Mouse (Mus musculus): ENCODE results near the gene Mpig6b. TPM values are rescaled to one million over a fixed set of nuclear protein-coding genes. Genes with fewer than 3 reads are reported as not detected.

Mpig6b gene
- polyA plus RNA-seq (2014; fragmentation: Nextera tagmentation; extraction: Ambion mirVana) = 1.4 and 1.8 TPM in 2 replicates

DNA sequence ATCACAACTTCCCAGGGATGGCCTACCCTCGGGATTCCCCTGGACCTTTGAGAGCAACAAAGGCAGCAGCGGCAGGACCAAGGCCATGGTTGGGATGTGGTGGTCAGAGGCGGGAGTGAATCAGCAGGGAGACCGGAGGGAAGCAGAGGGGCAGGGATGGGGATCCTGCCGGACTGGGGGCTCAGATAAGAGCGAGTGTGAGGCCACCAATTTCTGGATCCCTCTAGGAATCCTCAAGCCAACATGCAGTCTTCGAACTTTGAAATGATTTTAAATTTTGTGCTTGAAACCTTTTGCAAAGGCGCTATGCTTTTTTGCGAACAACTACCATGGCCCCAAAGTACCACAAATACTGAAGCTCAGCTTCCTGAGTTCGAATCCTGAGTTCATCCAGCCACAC lies at the start of gene Mpig6b:
Gene Mpig6b, minus strand, starts transcription at position 101 of the 400 bp plus-strand sequence.
- Histone ChIP-seq H3K9ac (ENCODE audit: low read depth, low read length) (peak within 1 kb of the TSS; percentile 52; the same call in 1 of the 2 replicates), H3K36me3 (ENCODE audit: control insufficient read depth, insufficient read depth, low read length) (peaks cover 9% of the 10 kb centered on the region), H3K9me3 (replicated peaks; ENCODE audit: control insufficient read depth, low read length) (no peaks in the 10 kb centered on the region), H3K27ac (ENCODE audit: low read depth, low read length) (no peak within 1 kb of the TSS), H3K4me2 (peak within 1 kb of the TSS; percentile 66), H3K27me3 (ENCODE audit: control insufficient read depth, insufficient read depth, low read length) (peaks cover 50% of the 10 kb centered on the region), H3K4me1 (ENCODE audit: control insufficient read depth, insufficient read depth, low read length) (peaks cover 14% of the 10 kb centered on the region), H3K4me3 (ENCODE audit: low read depth, low read length) (peak within 1 kb of the TSS; percentile 38)
- ATAC-seq (replicated peaks; ENCODE audit: insufficient number of reproducible peaks, low FRiP score, low TSS enrichment) = no peak
- 36% methylated on average over 10 of the region's 10 CpGs for WGBS (ENCODE audit: insufficient replicate concordance)

DNA sequence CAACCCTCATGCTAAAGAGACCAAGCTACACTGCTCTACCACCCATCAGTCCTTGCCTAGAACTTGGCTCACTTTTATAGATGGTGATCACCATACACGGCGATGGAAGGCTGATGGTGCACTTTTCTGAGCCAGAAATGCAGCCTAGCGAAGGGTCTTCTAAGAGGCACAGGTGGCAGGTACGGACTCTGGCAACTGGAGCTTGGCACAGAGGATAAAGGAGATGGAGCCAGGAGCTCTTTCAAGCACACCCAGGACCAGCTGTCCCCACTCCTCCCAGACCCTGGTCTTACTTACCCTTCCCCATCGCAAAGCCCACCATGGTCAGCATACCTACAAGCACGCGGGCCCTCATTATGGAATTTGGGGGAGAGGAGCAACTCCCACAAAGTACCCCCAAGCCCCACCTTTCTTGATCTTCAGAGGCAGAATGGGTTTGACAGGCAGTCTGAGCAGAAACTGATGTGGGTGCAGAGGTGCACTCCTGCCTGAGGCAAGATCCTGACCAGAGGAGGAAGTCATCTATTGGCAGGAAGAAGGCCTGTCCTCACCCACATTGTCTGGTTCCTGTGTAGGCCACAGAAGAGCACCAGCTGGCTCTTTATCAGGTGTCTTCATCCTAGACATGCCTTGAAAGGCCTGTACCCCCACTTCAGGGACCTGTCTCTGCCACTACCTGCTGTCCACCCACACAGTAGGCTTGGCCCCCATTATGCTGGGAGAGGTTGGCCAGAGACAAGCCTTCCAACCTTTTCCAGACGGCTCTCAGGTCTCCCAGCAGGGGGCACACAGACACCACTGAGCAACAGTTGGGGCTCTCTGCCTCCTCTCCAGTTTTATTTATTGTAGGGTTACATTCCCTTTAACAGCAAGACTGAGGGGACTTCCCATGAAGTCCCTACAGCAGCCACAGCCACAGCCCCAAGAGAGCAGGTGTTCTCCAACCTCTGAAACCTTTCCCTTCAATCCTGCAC lies 49.3 kb upstream of the Mpig6b start, which contains the start of gene Ly6g5b:
Gene Ly6g5b, minus strand, starts transcription at position 383 of the 974 bp plus-strand sequence.
- Histone ChIP-seq H3K4me3 (ENCODE audit: low read depth, low read length) (no peak within 1 kb of the TSS), H3K27me3 (ENCODE audit: control insufficient read depth, insufficient read depth, low read length) (no peaks in the 10 kb centered on the region), H3K36me3 (ENCODE audit: control insufficient read depth, insufficient read depth, low read length) (peaks cover 18% of the 10 kb centered on the region), H3K4me2 (no peak within 1 kb of the TSS), H3K4me1 (ENCODE audit: control insufficient read depth, insufficient read depth, low read length) (peaks cover 8% of the 10 kb centered on the region; the same call in 1 of the 2 replicates), H3K9me3 (replicated peaks; ENCODE audit: control insufficient read depth, low read length) (no peaks in the 10 kb centered on the region), H3K9ac (ENCODE audit: low read depth, low read length) (no peak within 1 kb of the TSS), H3K27ac (ENCODE audit: low read depth, low read length) (no peak within 1 kb of the TSS)
- WGBS (ENCODE audit: insufficient replicate concordance) = 81% methylated on average over 8 of the region's 8 CpGs
- no peak for ATAC-seq (replicated peaks; ENCODE audit: insufficient number of reproducible peaks, low FRiP score, low TSS enrichment)

DNA sequence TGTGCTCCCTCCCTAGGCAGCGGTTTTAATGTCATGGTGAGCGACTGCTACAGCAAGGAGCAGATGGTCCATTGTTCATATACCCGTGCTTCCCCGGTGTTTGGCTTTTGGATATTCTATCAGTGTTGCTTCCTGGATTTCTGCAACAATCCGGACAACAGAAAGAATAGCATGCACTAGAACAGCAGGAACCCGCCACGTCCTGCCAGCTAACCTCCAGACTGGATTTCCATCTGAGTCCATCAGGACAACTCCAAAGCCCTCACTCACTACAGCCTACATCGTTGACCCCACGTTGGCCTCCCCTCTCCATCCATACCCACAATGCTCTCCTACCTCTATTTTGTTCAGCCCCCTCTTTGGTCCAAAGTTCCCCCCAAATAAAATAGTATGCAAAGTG lies 45.8 kb upstream of the Mpig6b start:
- 0 out of 2 replicates have a peak, but pooled peaks cover 6% of the 10 kb centered on the region for H3K36me3 ChIP-seq (ENCODE audit: control insufficient read depth, insufficient read depth, low read length)
- 55% methylated on average over 9 of the region's 9 CpGs for WGBS (ENCODE audit: insufficient replicate concordance)
- no peaks in the 10 kb centered on the region for H3K27me3 ChIP-seq (ENCODE audit: control insufficient read depth, insufficient read depth, low read length)
- peak overlapping the region; percentile 41; the same call in 1 of the 2 replicates for H3K27ac ChIP-seq (ENCODE audit: low read depth, low read length)
- H3K9ac ChIP-seq (ENCODE audit: low read depth, low read length) = no peak overlapping the region
- peak overlapping the region; percentile 19 for H3K4me2 ChIP-seq
- H3K4me3 ChIP-seq (ENCODE audit: low read depth, low read length) = no peak overlapping the region
- ATAC-seq (replicated peaks; ENCODE audit: insufficient number of reproducible peaks, low FRiP score, low TSS enrichment) = no peak
- no peaks in the 10 kb centered on the region for H3K9me3 ChIP-seq (replicated peaks; ENCODE audit: control insufficient read depth, low read length)
- 0 out of 2 replicates have a peak, but pooled peaks cover 3% of the 10 kb centered on the region for H3K4me1 ChIP-seq (ENCODE audit: control insufficient read depth, insufficient read depth, low read length)

DNA sequence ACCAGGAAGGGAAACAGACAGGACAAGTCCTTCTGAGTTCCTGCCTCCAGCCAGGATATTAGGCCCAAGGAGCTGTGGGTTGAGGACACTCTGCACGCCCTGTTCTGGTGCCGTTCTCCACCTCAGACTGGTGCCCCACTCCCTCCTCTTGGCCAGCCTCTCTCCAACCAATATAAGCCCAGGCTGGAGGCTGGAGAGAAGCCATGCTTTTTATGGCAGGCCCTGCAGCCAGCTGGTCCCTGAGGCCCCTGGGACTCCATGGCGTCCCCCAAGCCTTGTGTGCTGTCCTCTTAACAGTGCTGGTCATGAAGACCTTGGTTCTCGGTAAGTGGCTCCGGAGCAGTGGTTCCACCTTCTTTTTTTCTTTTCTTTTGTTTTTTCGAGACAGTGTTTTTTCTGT lies 42.1 kb upstream of the Mpig6b start, which contains the start of gene Ly6g5c:
Gene Ly6g5c, plus strand, starts transcription at position 183 of the 400 bp plus-strand sequence.
- Histone ChIP-seq H3K27ac (ENCODE audit: low read depth, low read length) (no peak within 1 kb of the TSS), H3K36me3 (ENCODE audit: control insufficient read depth, insufficient read depth, low read length) (no peaks in the 10 kb centered on the region), H3K4me2 (no peak within 1 kb of the TSS), H3K4me1 (ENCODE audit: control insufficient read depth, insufficient read depth, low read length) (peaks cover 5% of the 10 kb centered on the region; the same call in 1 of the 2 replicates), H3K9me3 (replicated peaks; ENCODE audit: control insufficient read depth, low read length) (no peaks in the 10 kb centered on the region), H3K27me3 (ENCODE audit: control insufficient read depth, insufficient read depth, low read length) (no peaks in the 10 kb centered on the region), H3K4me3 (ENCODE audit: low read depth, low read length) (no peak within 1 kb of the TSS), H3K9ac (ENCODE audit: low read depth, low read length) (no peak within 1 kb of the TSS)
- no peak for ATAC-seq (replicated peaks; ENCODE audit: insufficient number of reproducible peaks, low FRiP score, low TSS enrichment)
- WGBS (ENCODE audit: insufficient replicate concordance) = 77% methylated on average over 6 of the region's 6 CpGs

DNA sequence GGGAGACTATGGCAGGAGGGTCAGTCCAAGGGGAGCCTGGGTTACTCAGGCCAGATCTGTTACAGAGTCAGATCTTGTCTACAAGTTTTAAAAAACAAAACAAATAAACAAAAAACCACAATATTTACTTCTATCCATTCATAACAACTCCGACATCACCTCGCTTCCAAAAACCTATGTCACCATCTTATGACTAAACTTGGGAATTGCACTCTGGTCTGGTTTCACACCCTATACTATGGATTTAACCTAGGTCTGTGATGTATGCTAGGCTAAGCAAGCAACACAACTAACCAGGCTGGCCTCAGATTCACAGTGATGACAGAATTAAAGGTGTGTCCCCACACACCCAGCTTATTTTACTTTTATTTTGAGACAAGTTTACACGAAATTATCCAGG lies 40.5 kb upstream of the Mpig6b start:
- Histone ChIP-seq H3K4me1 (ENCODE audit: control insufficient read depth, insufficient read depth, low read length) (peaks cover 13% of the 10 kb centered on the region), H3K27ac (ENCODE audit: low read depth, low read length) (no peak overlapping the region), H3K27me3 (ENCODE audit: control insufficient read depth, insufficient read depth, low read length) (no peaks in the 10 kb centered on the region), H3K36me3 (ENCODE audit: control insufficient read depth, insufficient read depth, low read length) (peaks cover 6% of the 10 kb centered on the region; the same call in 1 of the 2 replicates), H3K9ac (ENCODE audit: low read depth, low read length) (no peak overlapping the region), H3K9me3 (replicated peaks; ENCODE audit: control insufficient read depth, low read length) (no peaks in the 10 kb centered on the region), H3K4me3 (ENCODE audit: low read depth, low read length) (no peak overlapping the region), H3K4me2 (no peak overlapping the region)
- WGBS (ENCODE audit: insufficient replicate concordance) = 68% methylated on average over 3 of the region's 3 CpGs
- no peak for ATAC-seq (replicated peaks; ENCODE audit: insufficient number of reproducible peaks, low FRiP score, low TSS enrichment)

DNA sequence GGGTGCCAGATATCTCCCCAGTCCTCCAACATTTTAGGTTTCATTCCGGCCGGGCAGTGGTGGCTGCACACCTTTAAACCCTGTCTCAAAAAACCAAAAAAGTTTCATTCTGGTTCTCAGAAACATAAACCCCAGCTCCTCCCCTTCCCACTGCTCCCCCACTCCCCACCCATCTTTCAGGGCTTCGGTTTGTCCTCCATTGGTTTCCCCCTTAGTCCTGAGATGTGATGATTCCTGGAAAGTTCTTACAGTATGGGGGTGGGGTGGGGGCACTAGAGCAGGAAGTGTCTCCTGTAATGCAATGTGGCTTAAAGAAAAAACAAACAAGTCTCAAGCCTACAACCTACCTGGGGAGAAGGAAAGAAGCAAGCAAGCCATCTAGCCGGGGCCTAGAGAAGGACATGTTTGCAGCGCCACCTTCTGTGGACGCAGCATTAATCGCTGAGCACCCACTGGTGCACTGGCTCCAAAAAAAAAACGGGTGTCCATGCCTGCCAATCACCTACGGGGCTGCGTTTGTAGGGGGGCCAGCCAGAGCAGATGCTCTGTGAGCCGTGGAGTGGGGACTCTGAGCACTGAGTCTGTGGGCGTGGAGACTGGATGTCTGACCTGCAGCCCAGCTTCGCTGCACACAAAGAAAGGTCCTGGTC lies 39.9 kb upstream of the Mpig6b start:
- Histone ChIP-seq H3K27ac (ENCODE audit: low read depth, low read length) (no peak overlapping the region), H3K9ac (ENCODE audit: low read depth, low read length) (no peak overlapping the region), H3K4me2 (no peak overlapping the region), H3K36me3 (ENCODE audit: control insufficient read depth, insufficient read depth, low read length) (peaks cover 10% of the 10 kb centered on the region; the same call in 1 of the 2 replicates), H3K27me3 (ENCODE audit: control insufficient read depth, insufficient read depth, low read length) (no peaks in the 10 kb centered on the region), H3K9me3 (replicated peaks; ENCODE audit: control insufficient read depth, low read length) (no peaks in the 10 kb centered on the region), H3K4me3 (ENCODE audit: low read depth, low read length) (no peak overlapping the region), H3K4me1 (ENCODE audit: control insufficient read depth, insufficient read depth, low read length) (peaks cover 12% of the 10 kb centered on the region)
- no peak for ATAC-seq (replicated peaks; ENCODE audit: insufficient number of reproducible peaks, low FRiP score, low TSS enrichment)
- 25% methylated on average over 13 of the region's 13 CpGs for WGBS (ENCODE audit: insufficient replicate concordance)

DNA sequence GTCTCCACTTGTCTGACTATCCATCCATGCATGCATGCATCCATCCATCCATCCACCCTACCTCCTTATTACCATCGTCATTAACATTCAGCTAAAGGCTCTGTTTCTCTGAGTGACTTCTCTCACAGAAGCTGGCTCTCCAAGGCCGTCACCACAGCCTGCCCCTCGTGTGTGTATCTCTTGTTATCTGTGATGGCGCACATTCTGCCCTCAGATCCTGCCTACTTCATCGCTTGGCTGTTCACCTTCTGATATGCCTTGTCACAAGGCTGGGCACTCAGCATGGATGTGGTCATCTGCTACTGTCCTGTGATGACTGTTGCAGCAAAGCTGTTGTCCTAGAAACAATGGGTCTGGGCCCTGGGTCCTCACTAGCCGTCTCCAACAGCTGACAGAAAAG lies 38.8 kb upstream of the Mpig6b start:
- no peaks in the 10 kb centered on the region for H3K9me3 ChIP-seq (replicated peaks; ENCODE audit: control insufficient read depth, low read length)
- WGBS (ENCODE audit: insufficient replicate concordance) = 53% methylated on average over 6 of the region's 6 CpGs

DNA sequence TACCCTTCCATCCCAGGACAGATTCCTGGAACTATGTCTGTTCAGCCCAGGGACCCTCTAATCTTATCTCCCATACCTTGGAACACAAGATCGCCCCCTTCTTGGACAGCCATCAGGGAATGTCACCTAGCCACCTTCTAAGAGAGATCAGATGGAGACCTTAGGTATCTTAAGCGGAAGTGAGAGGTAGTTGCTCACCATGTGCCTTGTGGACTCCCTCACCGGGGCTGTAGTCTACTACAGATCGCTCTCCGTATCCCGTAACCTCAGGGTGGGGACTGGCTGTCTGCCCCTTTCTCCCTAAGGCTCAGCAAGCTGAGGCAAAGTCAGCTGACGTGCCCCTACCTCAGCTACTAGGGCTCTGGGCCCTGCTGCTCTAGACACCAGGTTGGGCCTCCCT lies 38.1 kb upstream of the Mpig6b start:
- Histone ChIP-seq H3K4me3 (ENCODE audit: low read depth, low read length) (no peak overlapping the region), H3K27me3 (ENCODE audit: control insufficient read depth, insufficient read depth, low read length) (no peaks in the 10 kb centered on the region), H3K9me3 (replicated peaks; ENCODE audit: control insufficient read depth, low read length) (no peaks in the 10 kb centered on the region), H3K27ac (ENCODE audit: low read depth, low read length) (no peak overlapping the region), H3K9ac (ENCODE audit: low read depth, low read length) (no peak overlapping the region), H3K4me1 (ENCODE audit: control insufficient read depth, insufficient read depth, low read length) (peaks cover 10% of the 10 kb centered on the region), H3K36me3 (ENCODE audit: control insufficient read depth, insufficient read depth, low read length) (peaks cover 13% of the 10 kb centered on the region), H3K4me2 (no peak overlapping the region)
- 79% methylated on average over 7 of the region's 7 CpGs for WGBS (ENCODE audit: insufficient replicate concordance)
- ATAC-seq (replicated peaks; ENCODE audit: insufficient number of reproducible peaks, low FRiP score, low TSS enrichment) = no peak

More for the DNA sequence above, 38.8 kb upstream of the Mpig6b start:
- H3K27ac ChIP-seq (ENCODE audit: low read depth, low read length) = no peak overlapping the region
- no peak overlapping the region for H3K9ac ChIP-seq (ENCODE audit: low read depth, low read length)
- H3K36me3 ChIP-seq (ENCODE audit: control insufficient read depth, insufficient read depth, low read length) = peaks cover 13% of the 10 kb centered on the region
- H3K4me2 ChIP-seq = no peak overlapping the region
- H3K4me1 ChIP-seq (ENCODE audit: control insufficient read depth, insufficient read depth, low read length) = peaks cover 10% of the 10 kb centered on the region
- no peak for ATAC-seq (replicated peaks; ENCODE audit: insufficient number of reproducible peaks, low FRiP score, low TSS enrichment)
- no peaks in the 10 kb centered on the region for H3K27me3 ChIP-seq (ENCODE audit: control insufficient read depth, insufficient read depth, low read length)
- no peak overlapping the region for H3K4me3 ChIP-seq (ENCODE audit: low read depth, low read length)

Measured in heart, embryonic 11.5 days (tissue).